Mouse (Mus musculus) megakaryocyte, embryonic 14.5 days (primary cell): Measurements from ENCODE around the gene Tbce. TPM values are rescaled to one million over a fixed set of nuclear protein-coding genes. Genes with fewer than 3 reads are reported as not detected.
"Not testable (repeated sequence)": the region's sequence is repeated elsewhere in the genome, so short reads cannot be mapped to it uniquely, and the experiment has no call there.

Experiments
- H3K27me3 ChIP-seq: replicated peaks from 2 replicates; pipeline ENCODE3; 2012; ENCODE audit warnings: inconsistent platforms
- H3K36me3 ChIP-seq: replicated peaks from 2 replicates; pipeline ENCODE3; 2012; ENCODE audit warnings: low read length, inconsistent platforms, mixed read lengths
- H3K4me1 ChIP-seq: 2 replicates; pipeline ENCODE4 v1.6.1; 2012; ENCODE audit warnings: inconsistent platforms
- H3K4me3 ChIP-seq: replicated peaks from 2 replicates; pipeline ENCODE3; 2012; ENCODE audit warnings: moderate library complexity, mild to moderate bottlenecking, inconsistent platforms
- H3K9me3 ChIP-seq: 2 replicates; pipeline ENCODE4 v1.6.1; 2012; ENCODE audit warnings: inconsistent platforms
- FLI1 ChIP-seq: IDR thresholded peaks from 2 replicates; pipeline ENCODE4 v1.6.1; 2012; ENCODE audit warnings: low read length, inconsistent platforms, mixed read lengths
- GATA1 ChIP-seq: IDR thresholded peaks from 3 replicates; pipeline ENCODE4 v1.6.1; 2012; ENCODE audit warnings: mixed read lengths, low read length, inconsistent platforms, borderline replicate concordance
- polyA plus RNA-seq: library from polyadenylated mRNA; stranded (reverse); fragments of >175 nt; gene quantifications from 2 replicates; pipeline ENCODE4 v1.2.3, GENCODE M21; 2012; ENCODE audit warnings: low replicate concordance; ENCODE audit not compliant: insufficient read depth

Gene Tbce
- polyA plus RNA-seq, 1 experiment, result 1.3 TPM

DNA sequence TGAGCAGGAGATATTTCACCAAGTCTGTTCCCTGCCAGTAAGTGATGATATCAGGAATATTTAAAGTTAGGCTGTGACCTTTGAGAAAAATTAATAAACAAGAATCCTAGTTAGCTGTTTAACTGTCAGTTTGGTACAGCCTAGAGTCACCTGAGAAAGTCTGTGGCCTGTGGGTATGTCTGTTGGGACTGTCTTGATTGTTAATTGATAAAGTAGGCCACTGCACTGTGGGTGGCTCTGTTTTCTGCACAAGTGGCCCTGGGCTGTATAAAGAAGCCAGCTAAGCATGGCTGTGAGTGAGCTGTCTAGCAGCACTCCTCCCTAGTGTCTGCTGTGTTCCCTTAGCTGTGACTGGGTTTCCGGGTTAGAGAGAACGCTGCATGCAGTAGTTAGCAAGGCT lies 50.3 kb downstream of the Tbce start:
- TF ChIP-seq GATA1 (no peak), FLI1 (no peak)
- peaks cover 91% of the 10 kb centered on the region for H3K36me3 ChIP-seq
- no peaks in the 10 kb centered on the region for H3K9me3 ChIP-seq

DNA sequence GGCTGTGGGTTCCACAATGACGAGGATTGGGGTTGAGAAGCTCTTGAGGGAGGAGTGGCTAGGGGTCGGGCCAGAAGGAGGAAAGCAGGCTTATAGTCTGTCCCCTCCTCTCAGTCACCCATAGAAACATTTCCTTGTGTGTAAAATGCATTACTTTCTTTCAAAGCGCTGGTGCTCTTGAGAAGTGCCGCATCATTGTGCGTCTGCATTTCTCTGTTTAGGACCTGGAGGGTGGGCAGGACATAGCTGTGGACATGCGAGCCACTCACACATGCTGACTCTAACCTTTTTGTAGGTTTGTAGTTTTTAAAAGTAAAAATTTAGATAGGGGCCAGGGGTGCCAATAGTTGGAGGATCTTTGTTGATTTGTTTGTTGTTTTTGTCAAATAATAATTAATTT lies 55.9 kb downstream of the Tbce start:
- Histone ChIP-seq H3K27me3 (no peaks in the 10 kb centered on the region), H3K4me3 (peak overlapping the region; percentile 80), H3K4me1 (peaks cover 30% of the 10 kb centered on the region), H3K36me3 (peaks cover 67% of the 10 kb centered on the region), H3K9me3 (no peaks in the 10 kb centered on the region)
- TF ChIP-seq GATA1 (no peak), FLI1 (no peak)

More for the DNA sequence above, 50.3 kb downstream of the Tbce start:
- Histone ChIP-seq H3K4me1 (peaks cover 25% of the 10 kb centered on the region), H3K27me3 (no peaks in the 10 kb centered on the region), H3K4me3 (no peak overlapping the region)

DNA sequence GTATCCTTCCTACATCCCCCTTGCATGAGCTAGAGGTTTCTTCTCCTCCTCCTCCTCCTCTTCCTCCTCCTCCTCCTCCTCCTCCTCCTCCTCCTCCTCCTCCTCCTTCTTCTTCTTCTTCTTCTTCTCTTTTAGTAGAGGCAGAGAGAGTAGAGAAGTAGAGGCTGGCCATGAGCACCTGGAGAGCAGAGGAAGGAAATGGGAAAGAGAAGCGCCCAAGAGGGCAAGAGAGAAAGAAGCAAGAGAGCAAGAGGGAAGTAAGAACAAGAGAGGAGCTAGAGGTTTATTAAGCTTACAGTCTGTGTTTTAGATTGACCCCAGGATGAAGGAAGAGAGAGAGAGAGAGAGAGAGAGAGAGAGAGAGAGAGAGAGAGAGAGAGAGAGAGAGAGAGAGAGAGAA lies 57.6 kb downstream of the Tbce start:
- peaks cover 60% of the 10 kb centered on the region for H3K36me3 ChIP-seq
- not testable (repeated sequence) for H3K27me3 ChIP-seq, H3K9me3 ChIP-seq, H3K4me3 ChIP-seq
- H3K4me1 ChIP-seq, result peaks cover 30% of the 10 kb centered on the region

DNA sequence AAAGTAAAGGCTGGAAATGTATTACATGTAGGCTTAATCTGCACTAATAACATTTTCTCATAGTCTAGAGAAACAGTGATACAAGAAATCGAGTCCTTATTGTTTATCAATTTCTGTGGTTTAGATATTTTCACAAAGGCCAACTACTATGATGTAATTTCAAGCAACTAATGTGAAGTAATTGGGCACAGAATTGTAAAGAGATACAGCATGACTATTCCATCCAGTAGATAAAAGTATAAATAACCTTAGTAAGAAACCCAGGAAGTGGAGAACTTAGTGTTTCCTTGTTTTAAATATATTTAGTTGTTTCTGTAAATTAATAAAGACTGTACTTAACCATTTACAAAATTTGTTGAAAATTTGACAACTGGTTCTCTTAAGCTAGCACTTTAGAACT lies 69.6 kb downstream of the Tbce start:
- no peak for TF ChIP-seq GATA1
- TF ChIP-seq FLI1, result no peak
- Histone ChIP-seq H3K36me3 (peaks cover 58% of the 10 kb centered on the region), H3K4me1 (peaks cover 49% of the 10 kb centered on the region), H3K4me3 (no peak overlapping the region), H3K9me3 (no peaks in the 10 kb centered on the region), H3K27me3 (no peaks in the 10 kb centered on the region)

DNA sequence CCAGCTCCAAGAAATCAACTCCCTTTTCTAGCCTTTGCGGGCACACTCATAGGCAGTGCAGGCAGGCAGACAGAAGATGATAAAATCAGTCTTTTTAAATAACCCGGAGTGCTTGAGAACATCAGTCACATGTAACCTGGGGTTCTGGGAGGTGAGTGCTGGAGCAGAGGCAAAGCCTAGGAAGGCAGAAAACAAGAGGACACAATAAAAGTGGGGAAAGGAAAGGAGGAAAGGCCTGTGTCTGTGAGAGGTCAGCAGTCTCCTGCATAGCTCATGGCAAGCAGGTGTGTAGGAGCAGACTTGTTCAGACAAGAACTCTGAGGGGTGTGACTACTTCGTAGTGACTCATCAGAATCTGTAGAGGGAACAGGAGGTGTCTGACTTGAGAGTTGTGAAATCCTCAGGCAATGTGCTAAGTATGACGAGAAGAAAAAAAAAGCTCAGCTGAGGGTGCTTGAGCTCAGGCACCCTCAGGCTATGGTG lies 70.8 kb downstream of the Tbce start:
- TF ChIP-seq GATA1 (no peak), FLI1 (no peak)
- peak overlapping the region; percentile 6 for H3K4me3 ChIP-seq

DNA sequence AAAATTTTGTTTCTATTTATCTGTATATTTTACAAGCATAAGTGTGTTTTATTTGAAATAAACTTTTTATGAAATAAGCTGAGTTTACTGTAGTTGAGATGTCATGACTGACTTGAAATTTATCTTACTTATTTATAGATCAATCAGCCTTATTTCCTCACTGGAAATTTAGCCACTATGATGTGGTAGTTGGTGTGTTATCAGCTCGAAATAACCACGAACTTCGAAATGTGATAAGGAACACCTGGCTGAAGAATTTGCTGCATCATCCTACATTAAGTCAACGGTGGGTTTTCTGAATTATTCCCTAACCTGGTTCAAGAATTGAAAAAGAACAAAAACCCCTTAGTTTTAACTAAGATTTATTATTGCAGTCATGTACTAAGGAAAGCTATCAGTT lies 73.3 kb downstream of the Tbce start:
- Histone ChIP-seq H3K9me3 (no peaks in the 10 kb centered on the region), H3K36me3 (peaks cover 53% of the 10 kb centered on the region), H3K4me1 (peaks cover 51% of the 10 kb centered on the region), H3K4me3 (no peak overlapping the region), H3K27me3 (no peaks in the 10 kb centered on the region)
- TF ChIP-seq GATA1, result no peak
- TF ChIP-seq FLI1, result no peak

More for the DNA sequence above, 70.8 kb downstream of the Tbce start:
- Histone ChIP-seq H3K27me3 (no peaks in the 10 kb centered on the region), H3K36me3 (peaks cover 60% of the 10 kb centered on the region), H3K4me1 (peaks cover 54% of the 10 kb centered on the region), H3K9me3 (no peaks in the 10 kb centered on the region)

DNA sequence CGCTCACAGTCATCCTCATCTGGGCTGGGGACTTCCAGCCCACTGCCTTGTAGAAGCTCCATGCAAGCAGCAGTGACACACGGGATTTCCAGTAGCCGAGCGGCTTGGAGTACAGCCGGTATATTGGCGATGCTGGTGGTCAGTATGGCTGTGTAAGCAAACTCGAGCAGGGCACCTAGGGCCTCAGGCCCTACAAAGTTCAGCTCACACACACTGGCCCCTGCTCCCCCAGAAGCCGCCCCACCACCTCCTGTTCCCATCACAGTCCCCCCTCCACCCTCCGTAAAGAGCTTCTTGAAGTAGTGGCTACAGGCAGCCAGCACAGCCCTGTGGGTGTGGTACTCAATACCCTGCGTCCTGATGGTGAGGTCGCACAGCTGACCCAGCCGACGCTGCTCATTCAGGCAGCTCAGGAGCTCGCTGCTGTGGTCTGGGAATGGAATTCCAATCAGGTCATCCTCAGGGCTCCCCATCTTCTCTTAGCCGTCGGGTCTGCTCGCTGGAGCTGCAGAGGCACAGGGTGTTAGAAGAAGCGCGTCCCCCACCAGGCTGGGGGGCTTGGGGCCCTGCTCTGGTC lies 74.0 kb downstream of the Tbce start:
- no peak overlapping the region for H3K4me3 ChIP-seq
- TF ChIP-seq FLI1, result no peak
- no peak for TF ChIP-seq GATA1
- H3K27me3 ChIP-seq, result no peaks in the 10 kb centered on the region
- peaks cover 49% of the 10 kb centered on the region for H3K36me3 ChIP-seq
- no peaks in the 10 kb centered on the region for H3K9me3 ChIP-seq
- H3K4me1 ChIP-seq, result peaks cover 52% of the 10 kb centered on the region

DNA sequence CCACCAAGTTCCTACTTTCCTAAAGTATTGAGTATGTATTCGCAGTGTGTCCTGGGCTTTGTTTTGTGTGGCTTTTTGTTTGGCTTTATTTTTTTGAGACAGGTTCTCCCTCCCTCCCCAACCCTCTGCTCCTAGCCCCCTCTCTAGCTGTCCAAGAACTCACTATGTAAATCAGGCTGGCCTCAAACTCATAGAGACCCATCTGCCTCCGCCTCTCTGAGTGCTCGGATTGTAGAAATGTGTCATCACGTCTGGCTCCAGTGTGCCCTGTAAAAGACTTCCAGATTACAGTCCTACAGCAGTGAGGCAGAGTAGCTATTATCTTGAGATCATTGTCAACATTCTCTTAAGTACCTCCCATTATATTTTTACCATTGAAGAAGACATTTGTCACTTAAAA lies 78.4 kb downstream of the Tbce start:
- Histone ChIP-seq H3K4me1 (peaks cover 48% of the 10 kb centered on the region), H3K4me3 (no peak overlapping the region), H3K27me3 (no peaks in the 10 kb centered on the region), H3K9me3 (no peaks in the 10 kb centered on the region), H3K36me3 (peaks cover 46% of the 10 kb centered on the region)
- TF ChIP-seq FLI1 (no peak), GATA1 (no peak)

DNA sequence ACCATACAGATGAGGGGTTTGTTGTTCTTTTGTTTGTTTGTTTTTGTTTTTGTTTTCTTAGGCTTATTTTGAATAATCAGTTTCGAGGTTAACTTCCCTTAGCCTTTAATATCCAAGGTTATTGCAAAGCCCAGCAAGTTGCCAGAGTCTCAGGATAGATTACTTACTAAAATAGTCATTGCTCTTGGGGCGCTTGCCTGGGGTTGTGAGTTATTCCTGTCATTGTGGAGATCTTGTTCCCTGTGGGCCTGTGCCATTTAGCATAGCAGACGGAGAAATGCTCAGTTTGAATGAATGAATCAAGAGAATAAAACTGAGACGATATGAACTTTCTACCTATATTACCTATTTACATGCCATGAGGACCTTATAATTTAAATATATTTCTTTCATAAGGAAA lies 79.2 kb downstream of the Tbce start:
- Histone ChIP-seq H3K36me3 (peaks cover 41% of the 10 kb centered on the region), H3K4me3 (no peak overlapping the region), H3K4me1 (peaks cover 48% of the 10 kb centered on the region), H3K27me3 (no peaks in the 10 kb centered on the region), H3K9me3 (no peaks in the 10 kb centered on the region)
- TF ChIP-seq FLI1 (no peak), GATA1 (no peak)

DNA sequence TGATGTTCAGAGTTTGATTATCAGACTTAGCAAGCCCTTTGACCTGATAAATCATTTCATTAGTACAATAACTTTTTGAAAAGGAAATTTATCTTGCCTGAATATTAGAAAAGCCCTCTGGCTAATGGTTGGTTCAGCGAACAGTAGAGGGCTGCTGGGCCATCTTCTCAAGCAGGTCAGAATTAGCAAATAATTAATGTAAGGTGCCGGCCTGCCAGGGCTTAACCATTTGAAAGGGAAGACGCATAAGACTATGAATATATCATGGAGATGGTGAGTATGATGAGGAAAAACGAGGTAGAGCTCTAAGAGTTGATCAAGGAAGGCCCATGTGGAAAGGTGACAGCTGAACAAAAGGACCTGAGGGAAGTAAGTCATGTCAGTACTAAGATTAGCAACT lies 82.8 kb downstream of the Tbce start:
- no peaks in the 10 kb centered on the region for H3K27me3 ChIP-seq
- peaks cover 52% of the 10 kb centered on the region for H3K4me1 ChIP-seq
- peaks cover 35% of the 10 kb centered on the region for H3K36me3 ChIP-seq
- no peak for TF ChIP-seq FLI1
- TF ChIP-seq GATA1, result no peak
- H3K4me3 ChIP-seq, result no peak overlapping the region
- H3K9me3 ChIP-seq, result no peaks in the 10 kb centered on the region

DNA sequence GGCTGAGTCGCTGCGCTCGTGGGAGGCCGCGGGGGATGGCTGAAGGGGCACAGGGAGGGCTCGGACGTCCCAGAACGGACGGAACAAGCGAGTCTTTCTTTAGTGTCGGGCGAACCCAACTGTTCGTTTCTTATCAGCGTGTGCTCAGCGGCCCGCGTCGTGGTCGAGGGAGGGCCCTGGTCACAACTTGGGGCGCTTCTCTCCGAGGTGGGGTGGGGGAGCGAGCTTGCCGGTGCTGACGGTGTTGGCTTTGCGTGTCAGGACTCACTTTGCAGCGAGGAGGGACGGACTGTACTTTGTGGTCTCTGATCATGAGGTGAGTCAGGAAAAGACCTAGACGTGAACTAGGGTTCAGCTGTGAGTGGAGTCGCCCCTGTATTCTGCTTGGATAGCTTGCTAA lies 84.5 kb downstream of the Tbce start:
- peaks cover 49% of the 10 kb centered on the region for H3K4me1 ChIP-seq
- H3K4me3 ChIP-seq, result peak overlapping the region; percentile 100
- H3K36me3 ChIP-seq, result peaks cover 38% of the 10 kb centered on the region
- H3K27me3 ChIP-seq, result no peaks in the 10 kb centered on the region
- TF ChIP-seq GATA1, result no peak
- TF ChIP-seq FLI1, result no peak
- H3K9me3 ChIP-seq, result peaks cover 9% of the 10 kb centered on the region; the same call in 1 of the 2 replicates
